Mouse (Mus musculus): Measurements from ENCODE around the gene Epha6.

Gene Epha6

DNA sequence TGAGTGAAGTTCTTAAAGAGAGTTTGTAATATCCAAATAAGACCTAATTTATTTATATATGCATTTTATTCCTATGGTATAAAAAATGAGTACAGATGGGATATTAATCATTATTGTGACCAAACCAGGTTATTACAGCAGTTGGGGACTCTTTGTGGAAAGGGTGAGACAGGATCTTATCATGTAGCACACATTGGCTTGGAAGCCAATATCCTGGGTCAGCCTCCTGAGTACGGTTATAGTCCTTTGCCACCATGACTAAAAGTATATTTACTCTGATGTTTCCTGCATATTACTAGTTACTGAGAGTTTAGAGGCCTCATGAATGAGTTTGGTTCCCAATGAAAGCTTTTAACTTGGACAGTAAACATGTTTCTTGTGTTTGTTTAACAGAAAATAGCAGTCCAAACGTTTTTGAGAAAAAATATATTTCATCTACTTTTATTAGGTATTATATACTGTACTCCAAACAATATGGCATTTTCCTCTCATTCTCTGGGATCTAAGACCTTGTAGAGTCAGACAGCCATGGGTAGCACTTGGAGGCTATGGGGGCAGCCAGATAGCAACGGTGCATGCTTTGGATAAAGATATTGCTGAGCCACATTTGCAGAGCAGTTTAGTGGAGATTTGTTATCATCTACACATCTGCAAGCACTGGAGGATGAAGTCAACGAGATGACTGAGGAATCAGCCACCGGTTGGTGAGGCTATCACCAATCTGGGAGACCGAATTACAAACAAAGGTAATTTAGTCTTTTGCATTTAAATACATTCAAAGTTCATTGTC lies 340.4 kb downstream of the Epha6 start:
- no peak for DNase-seq (ENCODE audit: low spot score in 2 of 2)

DNA sequence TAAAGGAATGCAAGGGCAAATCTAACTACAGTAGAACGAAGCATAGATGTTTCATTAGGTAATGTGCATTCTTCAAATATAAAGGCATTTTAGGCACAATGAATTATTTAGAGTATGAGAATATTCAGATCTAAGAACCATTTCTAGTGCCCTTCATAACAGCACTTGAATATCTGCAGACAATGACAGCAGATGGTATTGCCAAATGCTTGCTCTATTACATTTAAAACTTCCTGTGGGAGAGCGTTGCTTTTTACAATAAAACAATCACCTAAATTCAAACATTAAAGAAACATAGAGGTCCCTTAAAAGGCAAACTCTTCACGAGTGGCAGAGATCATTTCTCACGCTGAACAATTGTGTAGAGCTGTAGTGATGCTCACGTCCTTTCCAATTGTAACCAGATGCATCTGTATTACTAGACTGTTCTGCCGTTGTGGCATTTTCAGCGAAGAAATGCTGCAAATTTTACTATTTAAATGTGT lies 347.1 kb downstream of the Epha6 start:
- no peak for DNase-seq (ENCODE audit: low spot score in 2 of 2)

DNA sequence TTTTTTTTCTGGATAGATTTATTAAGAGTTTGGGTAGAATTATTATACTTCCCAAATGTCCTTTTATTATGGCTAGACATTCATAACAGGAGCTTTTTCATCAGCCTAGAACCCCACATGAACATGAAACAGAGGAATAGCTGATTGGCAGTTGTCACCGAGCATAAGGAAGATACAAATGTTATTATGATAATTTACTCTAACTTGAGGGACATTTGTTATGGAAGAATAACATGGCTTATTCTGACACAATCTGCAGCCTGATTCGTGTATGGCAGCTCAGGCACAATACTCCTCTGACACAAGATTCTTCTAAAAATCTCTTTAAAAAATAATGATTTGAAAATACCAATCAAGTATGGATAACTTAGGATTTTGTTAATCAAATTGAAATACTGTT lies 347.7 kb downstream of the Epha6 start:
- no peak for DNase-seq (ENCODE audit: low spot score in 2 of 2)

DNA sequence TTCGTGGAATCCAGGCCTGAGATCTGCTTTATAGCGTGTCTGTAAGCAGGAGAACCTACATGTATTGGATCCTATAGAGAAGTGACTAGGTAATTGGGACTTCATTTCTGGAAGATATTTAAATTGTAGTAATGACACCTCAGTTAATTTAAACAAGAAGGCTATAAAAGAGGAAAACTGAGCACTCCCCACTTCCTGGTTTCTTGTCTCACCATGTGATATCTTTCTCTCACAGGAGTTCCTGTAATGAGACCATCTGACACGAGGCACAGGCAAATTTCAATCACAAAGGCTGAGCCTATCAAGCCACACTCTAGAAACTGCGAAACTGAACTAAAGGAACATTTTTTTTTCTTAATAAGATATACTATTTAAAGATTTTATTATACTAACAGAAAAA lies 348.3 kb downstream of the Epha6 start:
- no peak for DNase-seq (ENCODE audit: low spot score in 2 of 2)

DNA sequence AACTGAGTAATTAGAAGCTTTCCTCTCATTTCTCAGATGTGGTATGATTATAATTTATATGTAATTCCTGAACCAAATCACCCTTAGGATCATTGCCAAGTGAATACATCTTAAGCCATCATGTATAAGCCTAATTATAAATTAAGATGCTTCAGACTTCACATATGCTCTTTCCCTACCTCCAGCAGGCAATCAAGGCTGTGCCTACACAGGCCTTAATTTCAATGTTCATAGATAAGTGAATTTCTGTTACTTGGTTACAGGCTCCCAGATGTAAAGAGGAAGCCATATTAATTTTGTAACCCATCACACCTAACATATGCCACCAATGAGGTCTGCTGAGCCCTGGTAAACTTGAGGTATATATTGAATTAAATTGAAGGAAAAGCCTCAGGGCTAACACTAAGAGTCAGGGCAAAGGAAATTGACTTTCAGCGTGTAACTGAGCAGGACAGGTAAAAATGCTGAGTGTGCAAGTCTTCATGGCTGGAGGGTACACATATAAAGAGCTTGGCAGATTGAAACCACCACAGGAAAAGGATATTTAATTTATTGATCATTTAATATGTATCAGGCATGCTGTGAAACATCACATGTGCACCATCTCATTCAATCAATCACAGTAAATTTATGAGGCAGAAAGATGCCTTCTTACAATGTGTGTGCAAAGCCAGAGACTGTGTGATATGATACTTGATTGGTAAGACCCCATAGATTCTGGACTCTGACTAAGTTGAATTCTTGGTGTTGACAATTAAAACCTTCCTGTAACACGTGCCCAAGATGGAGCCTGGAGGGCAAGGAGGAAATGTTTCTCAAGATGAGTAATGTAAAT lies 365.8 kb downstream of the Epha6 start:
- DNase-seq (ENCODE audit: low spot score in 2 of 2), result no peak

DNA sequence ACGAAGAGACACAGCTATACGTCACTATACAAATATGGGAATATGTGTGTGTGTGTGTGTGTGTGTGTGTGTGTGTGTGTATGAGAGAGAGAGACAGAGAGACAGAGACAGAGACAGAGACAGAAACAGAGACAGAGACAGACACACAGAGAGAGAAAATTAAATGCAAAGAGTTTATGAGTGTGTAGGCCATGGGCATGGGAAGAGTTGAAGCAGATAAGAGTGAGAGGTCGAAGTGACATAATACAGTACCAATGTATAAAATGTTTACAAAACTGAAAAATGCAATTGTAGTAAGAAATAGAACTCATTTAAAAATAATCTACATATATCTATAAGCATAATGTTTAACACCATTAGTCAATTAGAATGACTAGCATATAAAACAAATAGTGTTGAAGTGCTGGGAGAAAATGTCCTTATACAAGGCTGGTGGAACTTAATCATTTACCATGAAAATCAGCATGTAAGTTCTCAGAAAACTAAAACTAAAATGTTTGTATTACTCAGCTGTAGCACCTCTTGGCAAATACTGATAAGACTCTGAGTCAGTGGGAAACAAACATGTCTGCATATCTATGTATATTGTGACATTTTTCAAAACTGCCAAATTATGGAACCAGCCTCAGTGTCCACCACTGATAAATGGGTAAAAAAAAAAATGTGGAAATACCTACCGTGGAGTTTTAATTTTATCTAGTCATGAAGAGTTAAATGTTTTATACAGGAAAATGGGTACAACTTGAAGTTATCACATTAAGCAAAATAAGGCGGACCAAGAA lies 371.2 kb downstream of the Epha6 start:
- DNase-seq (ENCODE audit: low spot score in 2 of 2), result no peak

DNA sequence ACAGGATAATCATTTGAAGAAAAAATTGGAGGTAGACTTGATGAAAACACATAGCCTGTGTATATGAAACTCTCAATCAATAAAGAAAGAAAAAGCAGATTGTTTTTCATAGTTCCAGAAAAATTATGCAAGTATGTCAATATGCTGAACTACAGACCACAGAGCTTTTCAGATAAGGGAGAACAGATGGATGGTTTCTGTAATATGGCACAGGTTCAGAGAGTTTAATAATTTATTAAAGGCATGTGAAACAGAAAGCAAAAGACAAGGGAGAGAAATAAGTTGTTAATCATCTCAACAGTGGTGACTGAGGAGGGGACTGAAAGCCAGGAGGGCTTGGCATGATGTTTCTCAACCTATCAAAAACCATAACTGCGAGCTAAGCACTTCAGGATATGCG lies 372.3 kb downstream of the Epha6 start:
- no peak for DNase-seq (ENCODE audit: low spot score in 2 of 2)

DNA sequence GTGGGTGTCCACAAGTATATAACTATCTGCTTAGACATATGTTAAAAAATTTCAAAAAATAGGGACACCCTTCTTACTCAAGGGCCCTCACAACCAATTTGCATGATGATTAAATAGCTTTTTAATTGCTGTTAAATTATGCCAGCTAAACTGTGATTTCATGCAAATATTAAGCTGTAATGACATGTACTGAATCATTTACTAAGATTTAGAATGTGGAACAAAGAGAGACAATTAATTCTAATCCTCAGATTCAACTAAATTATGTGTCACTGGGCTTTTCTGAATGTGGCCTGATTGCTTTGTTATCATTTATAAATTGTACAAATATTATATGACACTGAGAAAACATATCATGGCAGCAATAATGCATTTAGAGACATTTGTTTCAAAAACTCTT lies 396.2 kb downstream of the Epha6 start:
- DNase-seq (ENCODE audit: low spot score in 2 of 2), result no peak

DNA sequence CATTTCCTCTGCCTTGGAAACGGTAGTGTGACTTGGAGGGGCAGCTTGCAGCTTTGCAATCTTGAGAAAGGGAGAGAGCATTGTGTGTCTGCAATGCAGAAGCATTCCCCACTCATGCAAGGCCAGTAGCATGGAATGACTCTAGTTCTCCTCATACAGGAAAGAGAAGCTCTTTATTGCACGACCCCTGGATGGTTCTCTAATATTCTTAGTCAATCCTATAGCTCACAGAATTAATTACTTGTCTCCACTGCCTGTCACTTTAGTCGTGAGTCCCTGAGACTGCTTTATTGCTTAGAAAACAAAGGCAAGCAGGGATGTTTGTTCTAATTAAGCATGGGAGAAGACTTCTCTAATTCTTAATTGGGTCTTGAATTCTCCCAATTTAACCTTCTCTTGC lies 429.8 kb downstream of the Epha6 start:
- DNase-seq (ENCODE audit: low spot score in 2 of 2), result no peak

DNA sequence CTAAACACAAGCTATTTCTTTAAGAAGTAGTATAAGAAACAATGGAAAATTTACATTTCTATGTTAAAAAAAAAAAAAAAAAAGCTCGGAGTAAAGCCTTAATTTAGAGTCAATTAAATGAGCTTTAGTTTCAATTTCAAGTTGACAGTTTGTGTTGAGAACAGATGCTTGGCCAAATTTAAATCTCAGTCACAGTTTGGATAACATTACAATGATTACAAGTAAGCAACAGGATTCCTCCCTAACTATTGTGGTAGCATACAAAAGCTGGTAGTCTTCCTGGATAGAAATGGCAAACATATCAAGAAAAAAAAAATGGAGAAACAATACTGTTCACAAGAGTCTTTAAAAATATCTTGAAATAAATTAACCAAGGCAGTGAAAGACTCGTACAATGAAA lies 452.9 kb downstream of the Epha6 start:
- DNase-seq (ENCODE audit: low spot score in 2 of 2), result no peak

DNA sequence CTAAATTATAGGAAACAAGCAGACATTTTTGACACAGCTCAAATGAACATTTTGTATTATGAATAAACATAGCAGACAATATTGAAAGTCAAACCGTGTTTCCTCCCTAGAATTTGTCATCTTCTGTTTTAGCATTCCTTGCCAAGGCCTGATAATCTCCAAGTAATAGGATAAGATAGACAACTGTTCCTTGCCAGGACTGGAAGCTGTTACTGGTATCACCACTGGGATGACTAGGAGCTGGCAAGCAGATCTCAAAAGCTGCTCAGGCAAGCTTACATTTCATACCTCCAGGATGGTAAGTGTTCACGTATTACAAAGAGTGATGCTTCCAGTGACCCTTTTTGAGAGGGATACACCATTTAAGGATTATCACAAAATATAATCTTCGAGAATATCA lies 461.0 kb downstream of the Epha6 start:
- no peak for DNase-seq (ENCODE audit: low spot score in 2 of 2)

DNA sequence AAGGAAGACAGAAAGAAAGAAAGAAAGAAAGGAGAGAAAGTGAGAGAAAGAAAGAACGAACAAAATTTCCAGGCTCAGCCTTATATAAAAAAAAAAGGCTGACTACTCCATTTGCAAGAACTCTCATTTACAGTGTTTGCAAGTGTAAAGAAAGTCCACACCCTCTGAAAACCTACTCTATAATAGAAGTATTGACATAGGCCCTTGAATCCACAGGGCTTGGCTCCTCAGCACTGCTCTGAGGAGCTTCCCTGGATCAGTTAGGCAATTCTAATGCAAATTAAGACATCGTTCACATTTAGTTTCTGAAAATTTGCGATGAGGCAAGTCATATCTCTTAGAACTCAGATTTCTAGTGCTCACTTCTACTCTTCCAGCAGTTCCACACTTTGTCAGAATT lies 483.9 kb downstream of the Epha6 start:
- no peak for DNase-seq (ENCODE audit: low spot score in 2 of 2)

DNA sequence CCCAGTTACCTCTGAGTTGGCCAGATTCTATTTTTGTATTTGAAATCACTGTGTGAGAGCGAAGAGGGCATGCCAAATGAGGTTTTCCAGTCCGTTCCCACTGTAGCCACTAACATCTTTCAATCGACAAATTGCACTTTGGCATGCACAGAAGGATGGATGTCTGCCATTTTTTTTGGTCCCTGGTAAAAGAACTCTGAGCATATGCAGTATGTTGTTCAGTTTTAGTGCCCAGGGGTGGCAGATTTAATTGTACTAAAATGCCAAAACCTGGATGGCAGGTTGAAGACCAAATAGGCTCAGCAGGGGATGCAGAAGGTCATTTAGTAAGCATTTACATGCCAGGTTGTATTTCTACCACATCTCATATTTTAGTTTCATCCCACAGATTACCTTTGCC lies 503.1 kb downstream of the Epha6 start:
- DNase-seq (ENCODE audit: low spot score in 2 of 2), result no peak

DNA sequence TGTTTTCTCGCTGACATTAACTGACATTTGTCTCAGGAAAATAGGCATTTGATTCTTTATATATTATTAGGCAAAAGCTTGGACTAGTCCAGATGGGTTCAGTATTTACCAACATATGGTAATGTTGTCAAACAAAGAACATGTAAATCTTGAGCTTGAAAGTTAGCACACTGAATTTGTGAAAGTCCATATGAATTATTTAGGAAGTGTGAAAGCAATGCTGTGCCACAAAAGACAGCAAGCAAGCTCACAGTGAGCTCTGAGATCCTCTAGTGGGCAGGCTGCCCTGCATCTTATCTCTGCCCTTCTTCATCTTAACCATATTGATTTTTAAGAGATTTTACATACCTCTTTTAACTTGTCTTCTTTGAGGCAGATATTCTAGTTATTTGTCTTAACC lies 510.0 kb downstream of the Epha6 start:
- DNase-seq (ENCODE audit: low spot score in 2 of 2), result no peak

DNA sequence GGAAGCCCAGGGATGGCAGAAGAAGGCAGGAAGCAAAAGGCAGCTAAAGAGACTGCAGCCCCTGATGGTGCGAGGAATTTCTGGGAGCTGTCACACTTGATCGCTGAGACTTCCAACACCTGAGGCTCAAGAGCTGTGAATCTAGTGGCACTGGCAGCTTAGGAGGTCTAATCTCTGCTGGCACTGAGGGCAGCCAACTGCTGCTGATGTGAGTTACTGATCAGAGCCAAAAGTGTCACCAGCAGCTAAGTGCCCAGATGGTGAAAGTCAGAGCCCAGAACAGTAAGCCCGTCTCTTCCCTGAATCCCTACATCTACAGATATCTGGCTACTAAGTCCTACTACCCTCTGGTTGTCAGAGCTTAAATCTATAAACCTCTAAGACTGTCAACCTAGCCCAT lies 518.4 kb downstream of the Epha6 start:
- no peak for DNase-seq (ENCODE audit: low spot score in 2 of 2)

DNA sequence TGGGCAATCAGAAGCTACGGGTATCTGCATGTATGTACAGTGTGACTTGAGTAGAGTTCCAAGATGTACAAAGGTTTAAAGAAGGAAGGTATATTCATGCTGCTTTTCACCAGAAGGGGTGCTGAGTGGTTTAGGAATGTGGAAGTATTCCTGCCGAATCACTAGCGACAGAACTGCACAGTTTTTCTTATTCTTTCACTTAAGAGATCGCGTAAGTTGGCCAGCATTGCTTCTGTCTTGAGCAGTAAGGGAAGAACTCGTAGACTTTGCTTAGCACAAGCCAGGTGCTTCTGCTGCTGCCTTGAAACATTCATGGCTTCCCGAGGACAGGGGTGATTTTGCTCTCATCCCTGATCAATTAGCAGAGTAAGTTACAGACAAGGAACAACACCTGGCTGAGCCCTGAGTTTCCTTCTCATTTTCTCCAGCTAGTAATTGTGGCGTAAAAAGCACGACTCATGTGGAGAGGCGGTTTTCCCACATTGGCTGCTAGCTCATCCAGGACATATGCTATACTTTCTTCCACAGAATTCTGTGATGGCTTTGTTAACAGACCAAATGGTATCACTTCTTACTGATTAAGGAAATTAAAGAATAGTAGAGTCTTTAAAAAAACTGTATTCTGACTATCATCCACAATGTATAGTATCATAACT lies 534.7 kb downstream of the Epha6 start:
- no peak for DNase-seq (ENCODE audit: low spot score in 2 of 2)

DNA sequence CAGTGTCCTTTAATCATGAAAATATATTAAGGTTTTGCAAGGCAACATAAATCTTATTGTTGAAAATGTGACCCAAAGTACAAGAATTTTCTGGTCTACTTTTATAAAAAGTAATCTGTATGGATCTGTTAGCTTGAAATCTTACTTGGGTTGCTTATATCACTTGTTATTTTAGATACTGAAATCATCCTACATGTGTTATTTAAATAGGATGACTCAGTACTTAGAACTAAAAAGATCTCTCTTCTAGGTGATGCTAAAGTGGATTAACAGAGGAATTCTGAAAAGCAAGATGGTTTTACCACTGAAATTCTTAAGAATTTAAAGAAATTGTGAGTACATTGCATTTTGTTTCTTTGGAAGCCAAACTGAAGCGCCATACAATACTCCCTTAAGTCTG lies 561.5 kb downstream of the Epha6 start:
- DNase-seq (ENCODE audit: low spot score in 2 of 2), result no peak

DNA sequence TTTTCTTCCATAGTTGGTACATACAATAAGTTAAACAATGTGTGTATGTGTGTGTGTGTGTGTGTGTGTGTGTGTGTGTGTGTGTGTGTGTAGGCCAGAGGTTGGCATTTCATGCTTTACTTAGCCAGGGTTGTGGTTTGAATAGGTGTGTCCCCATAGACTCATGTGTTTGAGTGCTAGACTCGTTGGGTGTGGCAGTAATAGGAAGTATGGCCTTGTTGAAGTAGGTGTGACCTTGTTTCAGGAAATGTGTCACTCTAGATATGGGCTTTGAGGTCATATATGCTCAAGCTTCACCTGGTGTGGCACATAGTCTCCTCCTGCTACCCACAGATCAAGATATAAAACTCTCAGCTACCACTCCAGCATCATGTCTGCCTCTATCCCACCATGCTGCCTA lies 577.0 kb downstream of the Epha6 start:
- no peak for DNase-seq (ENCODE audit: low spot score in 2 of 2)

DNA sequence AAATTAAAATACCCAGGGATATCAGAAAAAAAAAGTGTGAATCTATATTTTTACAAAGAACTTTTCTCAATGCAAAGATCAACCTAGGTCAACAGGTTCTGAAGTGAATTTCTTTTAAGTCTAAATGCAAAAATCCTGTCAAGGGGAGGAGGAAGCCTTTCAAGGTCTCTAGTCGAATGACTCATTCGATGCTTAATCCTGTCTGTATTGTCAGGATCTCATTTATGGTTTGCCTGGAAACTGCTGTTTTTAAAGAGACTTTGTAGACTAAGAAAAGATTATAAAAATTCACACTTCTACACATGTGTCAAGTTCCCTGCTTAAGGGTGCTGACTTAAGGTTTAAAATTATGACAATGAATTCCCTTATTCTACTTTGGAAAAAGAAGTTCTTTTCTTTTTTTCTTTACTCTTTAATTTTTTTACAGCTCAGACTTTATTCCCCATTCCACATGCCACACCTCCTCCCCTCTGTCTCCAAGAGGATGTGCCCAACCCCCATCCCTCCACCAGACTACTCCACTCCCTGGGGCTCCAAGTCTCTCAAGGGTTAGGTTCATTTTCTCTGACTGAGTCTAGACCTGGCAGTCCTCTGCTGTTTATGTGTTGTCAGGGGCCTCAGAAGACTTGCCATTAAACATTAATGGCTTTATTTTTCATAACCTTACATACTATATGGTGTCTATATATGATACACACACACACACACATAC lies 598.3 kb downstream of the Epha6 start:
- DNase-seq (ENCODE audit: low spot score in 2 of 2), result no peak

DNA sequence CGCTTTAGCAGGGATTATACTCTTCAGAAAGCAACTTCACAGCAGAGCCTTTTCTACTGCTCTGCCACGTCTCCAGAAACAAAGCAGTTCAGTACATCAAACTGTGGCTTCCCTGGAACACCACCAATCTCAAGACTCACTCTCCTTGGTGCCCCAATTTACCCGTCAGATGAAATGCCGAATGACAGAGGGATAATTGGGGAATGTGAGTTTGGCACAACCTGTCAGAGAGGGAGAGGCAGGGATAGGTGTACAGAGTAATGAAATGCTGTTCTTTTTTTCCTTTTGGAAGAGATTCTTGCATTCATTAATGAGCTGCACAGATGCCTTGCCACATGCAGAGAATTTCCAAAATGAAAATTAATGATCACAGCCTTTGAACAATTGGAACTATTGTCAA lies 635.5 kb downstream of the Epha6 start:
- no peak for DNase-seq (ENCODE audit: low spot score in 2 of 2)

DNA sequence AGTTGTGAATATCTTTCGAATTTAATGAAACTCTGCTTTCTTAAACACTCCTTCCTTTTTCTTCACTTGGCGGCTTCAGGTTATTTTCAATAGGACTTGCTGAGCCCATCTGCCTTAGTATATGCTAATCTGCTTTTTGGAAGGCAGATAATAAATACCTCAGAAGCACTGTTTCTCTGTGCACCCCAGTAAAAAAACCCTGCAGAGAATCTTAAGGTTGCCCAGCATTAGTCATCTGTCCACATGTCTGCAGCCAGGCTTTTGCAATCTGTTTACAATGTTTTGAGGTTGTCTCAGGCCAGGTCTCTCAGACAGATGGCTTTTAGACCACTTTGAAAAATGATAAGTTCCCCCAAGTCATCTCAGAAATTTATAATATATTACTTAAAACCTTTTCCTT lies 649.6 kb downstream of the Epha6 start:
- no peak for DNase-seq (ENCODE audit: low spot score in 2 of 2)
